Mouse (Mus musculus): Measurements from ENCODE around the gene Rps28.
A peak's percentile ranks its signal among the peaks of the same experiment; 100 is the strongest.

DNA sequence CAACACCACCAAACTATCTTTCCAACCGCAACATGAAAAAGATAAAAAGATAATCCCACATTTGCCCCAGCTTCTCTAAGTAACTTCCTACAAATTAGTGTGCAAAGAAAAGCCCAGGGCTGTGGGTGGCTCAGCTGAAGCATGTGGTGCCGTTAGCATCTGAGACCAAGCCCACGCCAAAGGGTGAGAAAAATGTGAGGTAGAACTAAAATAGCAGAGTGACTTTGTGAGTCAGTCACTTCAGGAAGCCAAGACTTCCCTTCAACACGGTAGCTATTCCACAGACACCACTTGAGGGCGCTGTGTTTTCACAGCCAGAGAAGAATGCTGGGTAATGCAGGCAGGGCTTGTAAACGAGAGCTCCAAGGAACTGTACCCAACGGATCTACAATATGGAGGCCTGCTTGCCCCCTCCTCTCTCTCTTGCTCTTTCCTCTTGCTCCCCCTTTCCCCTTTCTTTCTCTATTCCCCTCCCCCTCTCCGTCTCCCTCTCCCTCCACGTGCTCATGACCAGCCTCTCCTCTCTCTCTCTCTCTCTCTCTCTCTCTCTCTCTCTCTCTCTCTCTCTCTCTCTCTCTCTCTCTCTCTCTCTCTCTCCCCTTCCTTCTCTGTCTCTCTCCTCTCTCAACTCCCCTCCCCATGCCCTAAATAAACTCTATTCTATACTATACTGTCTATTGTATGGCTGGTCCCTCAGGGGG, 41.1 kb upstream of the Rps28 start:
- TF ChIP-seq MAZ (IDR thresholded peaks at IDR 0.05; ENCODE audit: low read depth, low read length) (no peak), POLR2A (IDR thresholded peaks at IDR 0.05; ENCODE audit: low read depth, low read length) (0 out of 2 replicates have a peak, but pooled peaks have one; percentile 17), POLR2AphosphoS2 (IDR thresholded peaks at IDR 0.05; ENCODE audit: low read depth, low read length) (no peak), CTCF (conservative IDR thresholded peaks at IDR 0.05 in 1 of 2, IDR thresholded peaks at IDR 0.05 in 1 of 2; ENCODE audit: low read depth in 2 of 2, low read length in 2 of 2) (peak; percentile 78 to 81), GABPA (IDR thresholded peaks at IDR 0.05; ENCODE audit: insufficient replicate concordance, low read depth, low read length) (no peak), MAFK (IDR thresholded peaks at IDR 0.05; ENCODE audit: insufficient replicate concordance, low read length) (no peak), CHD2 (IDR thresholded peaks at IDR 0.05; ENCODE audit: low read length) (peak; percentile 55), ZKSCAN1 (IDR thresholded peaks at IDR 0.05; ENCODE audit: borderline replicate concordance, low read depth, low read length) (no peak), NRF1 (IDR thresholded peaks at IDR 0.05; ENCODE audit: low read depth, low read length) (0 out of 2 replicates have a peak, but pooled peaks have one; percentile 29), RCOR1 (conservative IDR thresholded peaks at IDR 0.05; ENCODE audit: low read depth, low read length) (no peak), EP300 (IDR thresholded peaks at IDR 0.05; ENCODE audit: low read length) (0 out of 2 replicates have a peak, but pooled peaks have one; percentile 35), PAX5 (IDR thresholded peaks at IDR 0.05; ENCODE audit: low read length) (no peak), NELFE (IDR thresholded peaks at IDR 0.05; ENCODE audit: low read depth, low read length) (no peak)

All from CH12.LX (cell line).